Mouse (Mus musculus) hindbrain, embryonic 13.5 days (tissue): ENCODE measurements around the gene Cln3. TPM values are rescaled to one million over a fixed set of nuclear protein-coding genes. Genes with fewer than 3 reads are reported as not detected.

Source experiments
- ATAC-seq: fragments of 200-750 bp; cut with Nextera tagmentation; 2 replicates; pipeline ENCODE4 v1.8.0; 2017; ENCODE audit warnings: moderate TSS enrichment; ENCODE audit not compliant: low FRiP score
- H3K27ac ChIP-seq: fragments of 300-500 bp; sonication (generic); 2 replicates; pipeline ENCODE4 v1.5.1; 2015; ENCODE audit warnings: inconsistent platforms, mild to moderate bottlenecking, moderate library complexity
- H3K27me3 ChIP-seq: fragments of 300-500 bp; sonication (generic); 2 replicates; pipeline ENCODE4 v1.6.1; 2015; ENCODE audit warnings: mild to moderate bottlenecking, inconsistent platforms
- H3K36me3 ChIP-seq: fragments of 300-500 bp; sonication (generic); 2 replicates; pipeline ENCODE4 v1.6.1; 2015; ENCODE audit warnings: mild to moderate bottlenecking, inconsistent platforms
- H3K4me1 ChIP-seq: fragments of 300-500 bp; sonication (generic); replicated peaks from 2 replicates; pipeline ENCODE4 v1.6.1; 2015; ENCODE audit warnings: inconsistent platforms
- H3K4me2 ChIP-seq: fragments of 300-500 bp; sonication (generic); 2 replicates; pipeline ENCODE4 v1.6.1; 2015; ENCODE audit warnings: inconsistent platforms, mild to moderate bottlenecking, moderate library complexity
- H3K4me3 ChIP-seq: fragments of 300-500 bp; sonication (generic); 2 replicates; pipeline ENCODE4 v1.5.1; 2015; ENCODE audit warnings: mild to moderate bottlenecking, inconsistent platforms
- H3K9ac ChIP-seq: fragments of 300-500 bp; sonication (generic); 2 replicates; pipeline ENCODE4 v1.6.1; 2015; ENCODE audit warnings: mild to moderate bottlenecking, inconsistent platforms
- H3K9me3 ChIP-seq: fragments of 300-500 bp; sonication (generic); 2 replicates; pipeline ENCODE4 v1.6.1; 2016; ENCODE audit warnings: inconsistent platforms
- WGBS: fragments of 180-500 bp; shearing (Covaris S2); methylation state at CpG from one replicate; pipeline ENCODE4 v1.1.7; 2015; 5-methylcytosine and 5-hydroxymethylcytosine counted together
- polyA plus RNA-seq: library from polyadenylated mRNA; unstranded; fragments of >200 nt; fragmentation: Nextera tagmentation; extraction: Ambion mirVana; gene quantifications from 2 replicates; pipeline ENCODE4 v1.2.1, GENCODE M21; 2015

Cln3 gene
- polyA plus RNA-seq, 1 experiment from 2014 or later, result 35.2 TPM

GRCm38 (mm10) chr7:126586839-126587238 is 1.2 kb upstream of the Cln3 start:
- Histone ChIP-seq H3K9ac (no peak overlapping the region; the same call in 1 of the 2 replicates), H3K36me3 (no peaks in the 10 kb centered on the region), H3K27me3 (peaks cover 41% of the 10 kb centered on the region), H3K4me3 (no peak overlapping the region), H3K4me2 (no peak overlapping the region), H3K27ac (no peak overlapping the region), H3K4me1 (peaks cover 18% of the 10 kb centered on the region), H3K9me3 (no peaks in the 10 kb centered on the region)
- 72% methylated on average over 8 of the region's 8 CpGs for WGBS
- no peak for ATAC-seq

GRCm38 (mm10) chr7:126584506-126584977 is 1.1 kb downstream of the Cln3 start, which contains the start of gene Apobr:
Gene Apobr, plus strand, starts transcription at chr7:126584942.
- Histone ChIP-seq H3K4me3 (peak within 1 kb of the TSS; percentile 60), H3K9me3 (no peaks in the 10 kb centered on the region), H3K4me1 (peaks cover 28% of the 10 kb centered on the region), H3K9ac (no peak within 1 kb of the TSS), H3K36me3 (0 out of 2 replicates have a peak, but pooled peaks cover 4% of the 10 kb centered on the region), H3K4me2 (peak within 1 kb of the TSS; percentile 92), H3K27me3 (peaks cover 41% of the 10 kb centered on the region), H3K27ac (no peak within 1 kb of the TSS)
- 86% methylated on average over 8 of the region's 8 CpGs for WGBS
- ATAC-seq, result no peak

GRCm38 (mm10) chr7:126583761-126584160 is 1.9 kb downstream of the Cln3 start:
- WGBS, result 59% methylated on average over 6 of the region's 6 CpGs
- peak overlapping the region; percentile 92 for H3K4me2 ChIP-seq
- peak overlapping the region; percentile 74 for H3K9ac ChIP-seq

GRCm38 (mm10) chr7:126583251-126583709 is 2.3 kb downstream of the Cln3 start:
- WGBS, result under 1% methylated on average over 22 of the region's 22 CpGs
- ATAC-seq, result peak; percentile 92
- Histone ChIP-seq H3K27ac (peak overlapping the region; percentile 88), H3K4me1 (peaks cover 28% of the 10 kb centered on the region), H3K9ac (peak overlapping the region; percentile 74), H3K4me2 (peak overlapping the region; percentile 92), H3K9me3 (no peaks in the 10 kb centered on the region), H3K4me3 (peak overlapping the region; percentile 60), H3K36me3 (peaks cover 15% of the 10 kb centered on the region), H3K27me3 (peaks cover 33% of the 10 kb centered on the region)

More at GRCm38 (mm10) chr7:126583761-126584160, 1.9 kb downstream of the Cln3 start:
- Histone ChIP-seq H3K9me3 (no peaks in the 10 kb centered on the region), H3K27ac (peak overlapping the region; percentile 88), H3K4me1 (peaks cover 28% of the 10 kb centered on the region), H3K36me3 (peaks cover 10% of the 10 kb centered on the region; the same call in 1 of the 2 replicates), H3K4me3 (peak overlapping the region; percentile 60), H3K27me3 (peaks cover 37% of the 10 kb centered on the region)
- no peak for ATAC-seq

GRCm38 (mm10) chr7:126582759-126583158 is 2.9 kb downstream of the Cln3 start:
- H3K27ac ChIP-seq, result no peak overlapping the region
- peaks cover 20% of the 10 kb centered on the region for H3K36me3 ChIP-seq
- 1% methylated on average over 20 of the region's 20 CpGs for WGBS

GRCm38 (mm10) chr7:126581661-126582060 is 4.0 kb downstream of the Cln3 start:
- no peak overlapping the region for H3K4me3 ChIP-seq
- H3K4me1 ChIP-seq, result peaks cover 20% of the 10 kb centered on the region
- no peak for ATAC-seq
- peak overlapping the region; percentile 43; the same call in 1 of the 2 replicates for H3K9ac ChIP-seq
- H3K36me3 ChIP-seq, result peaks cover 29% of the 10 kb centered on the region
- 91% methylated on average over 6 of the region's 6 CpGs for WGBS
- no peaks in the 10 kb centered on the region for H3K9me3 ChIP-seq
- 0 out of 2 replicates have a peak overlapping the region, but pooled peaks have one; percentile 18 for H3K4me2 ChIP-seq
- peaks cover 20% of the 10 kb centered on the region for H3K27me3 ChIP-seq
- H3K27ac ChIP-seq, result no peak overlapping the region

More at GRCm38 (mm10) chr7:126582759-126583158, 2.9 kb downstream of the Cln3 start:
- peak; percentile 63 for ATAC-seq
- H3K4me3 ChIP-seq, result peak overlapping the region; percentile 60
- no peaks in the 10 kb centered on the region for H3K9me3 ChIP-seq
- H3K4me2 ChIP-seq, result peak overlapping the region; percentile 92
- peaks cover 30% of the 10 kb centered on the region for H3K27me3 ChIP-seq
- H3K9ac ChIP-seq, result peak overlapping the region; percentile 74
- H3K4me1 ChIP-seq, result peaks cover 23% of the 10 kb centered on the region

GRCm38 (mm10) chr7:126579172-126579571 is 6.4 kb downstream of the Cln3 start:
- H3K9me3 ChIP-seq, result no peaks in the 10 kb centered on the region
- 59% methylated on average over 8 of the region's 8 CpGs for WGBS
- no peak overlapping the region for H3K4me2 ChIP-seq
- no peaks in the 10 kb centered on the region; the same call in 1 of the 2 replicates for H3K27me3 ChIP-seq
- no peak overlapping the region; the same call in 1 of the 2 replicates for H3K9ac ChIP-seq
- H3K27ac ChIP-seq, result no peak overlapping the region
- H3K36me3 ChIP-seq, result peaks cover 48% of the 10 kb centered on the region
- H3K4me3 ChIP-seq, result no peak overlapping the region
- no peak for ATAC-seq
- H3K4me1 ChIP-seq, result peaks cover 20% of the 10 kb centered on the region

GRCm38 (mm10) chr7:126576946-126577345 is 8.7 kb downstream of the Cln3 start:
- Histone ChIP-seq H3K4me3 (no peak overlapping the region), H3K4me1 (peaks cover 11% of the 10 kb centered on the region), H3K27ac (no peak overlapping the region), H3K27me3 (no peaks in the 10 kb centered on the region), H3K4me2 (no peak overlapping the region), H3K9ac (no peak overlapping the region), H3K36me3 (peaks cover 62% of the 10 kb centered on the region), H3K9me3 (no peaks in the 10 kb centered on the region)
- no peak for ATAC-seq
- WGBS, result 48% methylated on average over 8 of the region's 8 CpGs

- under 1% methylated on average over 46 of the region's 46 CpGs for WGBS
Observed at GRCm38 (mm10) chr7:126566094-126566765, 19.4 kb downstream of the Cln3 start, which contains the start of gene Eif3c. Gene Eif3c, minus strand, starts transcription at chr7:126566411.

GRCm38 (mm10) chr7:126565693-126566092 is 19.9 kb downstream of the Cln3 start:
- peak overlapping the region; percentile 89 for H3K9ac ChIP-seq
- H3K4me2 ChIP-seq, result peak overlapping the region; percentile 94
- H3K9me3 ChIP-seq, result no peaks in the 10 kb centered on the region
- peaks cover 40% of the 10 kb centered on the region for H3K36me3 ChIP-seq
- peak overlapping the region; percentile 98 for H3K4me3 ChIP-seq
- no peaks in the 10 kb centered on the region for H3K27me3 ChIP-seq
- WGBS, result under 1% methylated on average over 28 of the region's 28 CpGs
- H3K4me1 ChIP-seq, result peaks cover 18% of the 10 kb centered on the region
- peak overlapping the region; percentile 80 for H3K27ac ChIP-seq
- peak; percentile 55 for ATAC-seq

More at GRCm38 (mm10) chr7:126566094-126566765, 19.4 kb downstream of the Cln3 start, which contains the start of gene Eif3c:
- Histone ChIP-seq H3K4me1 (peaks cover 18% of the 10 kb centered on the region), H3K36me3 (peaks cover 35% of the 10 kb centered on the region), H3K9me3 (no peaks in the 10 kb centered on the region), H3K27ac (peak within 1 kb of the TSS; percentile 80), H3K27me3 (no peaks in the 10 kb centered on the region), H3K4me3 (peak within 1 kb of the TSS; percentile 98), H3K4me2 (peak within 1 kb of the TSS; percentile 94), H3K9ac (peak within 1 kb of the TSS; percentile 89)
- peak; percentile 96 for ATAC-seq

- WGBS, result 100% methylated on average over 5 of the region's 5 CpGs
- H3K27ac ChIP-seq, result no peak overlapping the region
Observed at GRCm38 (mm10) chr7:126556635-126557034, 29.0 kb downstream of the Cln3 start.

GRCm38 (mm10) chr7:126554796-126555195 is 30.8 kb downstream of the Cln3 start:
- Histone ChIP-seq H3K9me3 (no peaks in the 10 kb centered on the region), H3K27ac (no peak overlapping the region), H3K4me2 (no peak overlapping the region), H3K9ac (no peak overlapping the region), H3K27me3 (no peaks in the 10 kb centered on the region), H3K4me3 (no peak overlapping the region), H3K36me3 (peaks cover 95% of the 10 kb centered on the region), H3K4me1 (no peaks in the 10 kb centered on the region)
- 97% methylated on average over 1 of the region's 1 CpGs for WGBS
- ATAC-seq, result no peak

More at GRCm38 (mm10) chr7:126556635-126557034, 29.0 kb downstream of the Cln3 start:
- H3K9ac ChIP-seq, result no peak overlapping the region
- ATAC-seq, result no peak
- no peak overlapping the region for H3K4me3 ChIP-seq
- no peaks in the 10 kb centered on the region for H3K4me1 ChIP-seq
- H3K4me2 ChIP-seq, result no peak overlapping the region
- no peaks in the 10 kb centered on the region for H3K27me3 ChIP-seq
- H3K36me3 ChIP-seq, result peaks cover 94% of the 10 kb centered on the region
- H3K9me3 ChIP-seq, result no peaks in the 10 kb centered on the region
